Mouse (Mus musculus) limb, embryonic 11.5 days (tissue): ENCODE results near the gene Tspan12. TPM values are rescaled to one million over a fixed set of nuclear protein-coding genes. Genes with fewer than 3 reads are reported as not detected.

ENCODE experiments used
- ATAC-seq: fragments of 200-750 bp; cut with Nextera tagmentation; 2 replicates; pipeline ENCODE4 v1.8.0; 2017; ENCODE audit warnings: low read depth; ENCODE audit not compliant: insufficient number of reproducible peaks, low FRiP score, low TSS enrichment
- DNase-seq: peaks from one replicate; pipeline ENCODE4 v3.0.0-alpha.2; 2015; ENCODE audit warnings: low spot score
- H3K27ac ChIP-seq: fragments of 300-500 bp; sonication (generic); replicated peaks from 2 replicates; pipeline ENCODE4 v1.5.1; 2014; ENCODE audit warnings: low read depth, mild to moderate bottlenecking, low read length
- H3K27me3 ChIP-seq: fragments of 300-500 bp; sonication (generic); 2 replicates; pipeline ENCODE4 v1.6.1; 2014; ENCODE audit warnings: mild to moderate bottlenecking, low read length, mixed read lengths; ENCODE audit not compliant: control insufficient read depth, insufficient read depth
- H3K36me3 ChIP-seq: fragments of 300-500 bp; sonication (generic); 2 replicates; pipeline ENCODE4 v1.6.1; 2014; ENCODE audit warnings: mild to moderate bottlenecking, low read length, moderate library complexity, mixed read lengths; ENCODE audit not compliant: control insufficient read depth, insufficient read depth
- H3K4me1 ChIP-seq: fragments of 300-500 bp; sonication (generic); 2 replicates; pipeline ENCODE4 v1.6.1; 2014; ENCODE audit warnings: low read length, mixed read lengths; ENCODE audit not compliant: control insufficient read depth, insufficient read depth
- H3K4me2 ChIP-seq: fragments of 300-500 bp; sonication (generic); 2 replicates; pipeline ENCODE4 v1.6.1; 2014; ENCODE audit warnings: low read depth, mild to moderate bottlenecking, moderate library complexity; ENCODE audit not compliant: severe bottlenecking
- H3K4me3 ChIP-seq: fragments of 300-500 bp; sonication (generic); 2 replicates; pipeline ENCODE4 v1.5.1; 2014; ENCODE audit warnings: low read depth, low read length
- H3K9ac ChIP-seq: fragments of 300-500 bp; sonication (generic); 2 replicates; pipeline ENCODE4 v1.6.1; 2014; ENCODE audit warnings: mild to moderate bottlenecking, low read length
- H3K9me3 ChIP-seq: fragments of 300-500 bp; sonication (generic); 2 replicates; pipeline ENCODE4 v1.6.1; 2016; ENCODE audit warnings: low read length; ENCODE audit not compliant: control insufficient read depth
- WGBS: fragments of 180-500 bp; shearing (Covaris S2); extraction: QIAGEN DNeasy Blood & Tissue Kit; methylation state at CpG from one replicate; pipeline ENCODE4 v1.1.7; 2014; 5-methylcytosine and 5-hydroxymethylcytosine counted together
- polyA plus RNA-seq: library from polyadenylated mRNA; unstranded; fragments of >200 nt; fragmentation: Nextera tagmentation; extraction: Ambion mirVana; gene quantifications from 2 replicates; pipeline ENCODE4 v1.2.1, GENCODE M21; 2014

Tspan12 gene
- polyA plus RNA-seq, 1 experiment from 2014 or later, result 47.7 TPM

DNA sequence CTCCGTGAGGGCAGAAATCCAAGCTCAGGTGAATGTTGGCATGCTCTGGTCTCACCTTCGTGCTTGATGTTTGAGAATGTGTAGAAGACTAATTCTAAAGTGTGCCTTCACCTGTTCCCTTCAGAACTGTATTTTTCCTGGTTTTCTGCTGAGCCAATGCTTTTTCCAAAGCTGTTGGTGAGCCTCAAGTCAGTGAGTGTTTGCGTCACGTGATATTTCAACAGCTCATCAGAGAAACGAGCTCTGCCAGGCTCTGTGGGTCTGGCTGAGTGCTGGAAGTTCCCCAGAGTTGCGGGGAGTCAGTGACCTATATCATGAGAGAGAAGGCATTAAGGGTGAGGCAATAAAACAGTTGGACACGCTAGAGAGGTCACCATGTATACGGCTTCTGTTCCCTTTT, 29.0 kb downstream of the Tspan12 start:
- Histone ChIP-seq H3K9me3 (no peaks in the 10 kb centered on the region), H3K4me3 (no peak overlapping the region), H3K27ac (no peak overlapping the region), H3K9ac (no peak overlapping the region), H3K27me3 (no peaks in the 10 kb centered on the region), H3K4me1 (0 out of 2 replicates have a peak, but pooled peaks cover 2% of the 10 kb centered on the region), H3K4me2 (no peak overlapping the region), H3K36me3 (no peaks in the 10 kb centered on the region)
- WGBS, result 45% methylated on average over 8 of the region's 8 CpGs
- peak; percentile 68; the same call in 1 of the 2 replicates for ATAC-seq
- DNase-seq, result peak; percentile 43

DNA sequence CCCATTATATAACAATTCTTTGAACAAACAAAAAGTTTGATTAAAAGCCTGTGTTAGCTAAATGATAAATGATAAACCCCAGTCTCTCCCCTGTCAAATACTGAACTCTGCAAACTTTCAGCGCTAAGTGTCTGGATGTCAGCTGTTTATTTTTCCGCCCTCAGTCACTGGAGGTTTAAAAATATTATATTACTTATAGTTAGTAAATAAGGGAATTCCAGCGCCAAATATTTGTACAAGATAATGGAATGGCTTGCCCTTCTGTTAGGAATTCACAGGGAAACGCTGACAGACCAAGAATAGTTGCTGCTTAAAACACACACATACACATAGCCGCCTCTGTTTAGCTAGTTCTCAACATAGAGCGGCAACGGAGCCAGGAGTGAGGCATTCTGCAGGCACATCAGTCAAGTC, 29.6 kb downstream of the Tspan12 start:
- ATAC-seq (no peak), DNase-seq (no peak)
- Histone ChIP-seq H3K4me2 (no peak overlapping the region), H3K4me1 (0 out of 2 replicates have a peak, but pooled peaks cover 2% of the 10 kb centered on the region), H3K36me3 (no peaks in the 10 kb centered on the region), H3K27me3 (no peaks in the 10 kb centered on the region), H3K27ac (no peak overlapping the region), H3K9ac (no peak overlapping the region), H3K4me3 (no peak overlapping the region), H3K9me3 (no peaks in the 10 kb centered on the region)
- 85% methylated on average over 7 of the region's 7 CpGs for WGBS

DNA sequence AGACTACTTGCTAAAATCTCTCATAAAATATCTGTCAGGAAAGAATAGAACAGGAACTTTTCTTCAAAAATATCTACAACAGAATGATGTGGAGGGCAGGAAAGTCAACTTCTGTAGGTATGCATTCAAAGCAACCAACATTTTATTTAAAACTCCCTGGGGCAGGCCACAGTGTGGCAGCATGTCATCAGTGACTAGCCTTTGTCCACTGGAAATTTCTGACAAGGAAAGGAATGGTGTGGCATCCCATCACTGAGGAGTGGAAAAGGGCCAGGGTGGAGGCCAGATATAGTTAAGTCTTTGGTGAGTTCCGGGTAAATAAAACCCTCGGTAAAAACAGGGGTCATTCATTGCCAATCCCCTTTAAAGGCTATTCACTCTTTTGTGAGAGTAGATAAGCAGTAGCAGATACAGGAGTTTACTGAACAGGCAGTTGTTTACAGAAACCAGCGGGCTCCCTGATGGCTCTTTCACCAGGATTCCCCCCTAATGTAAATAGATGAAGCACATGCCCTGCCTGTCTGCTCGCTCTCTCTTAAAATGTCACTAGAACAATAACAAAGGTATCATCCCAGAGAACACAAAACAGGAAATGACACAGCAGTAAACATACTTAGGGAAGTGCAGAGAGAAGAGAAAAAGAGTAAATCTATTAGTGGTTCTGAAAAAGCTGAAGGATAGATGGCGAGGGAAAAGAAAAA, 34.1 kb downstream of the Tspan12 start:
- Histone ChIP-seq H3K27me3 (no peaks in the 10 kb centered on the region), H3K27ac (no peak overlapping the region), H3K9me3 (no peaks in the 10 kb centered on the region), H3K36me3 (no peaks in the 10 kb centered on the region), H3K4me2 (no peak overlapping the region), H3K4me3 (no peak overlapping the region), H3K9ac (no peak overlapping the region), H3K4me1 (no peaks in the 10 kb centered on the region)
- DNase-seq (no peak), ATAC-seq (no peak)
- WGBS, result 31% methylated on average over 5 of the region's 5 CpGs

DNA sequence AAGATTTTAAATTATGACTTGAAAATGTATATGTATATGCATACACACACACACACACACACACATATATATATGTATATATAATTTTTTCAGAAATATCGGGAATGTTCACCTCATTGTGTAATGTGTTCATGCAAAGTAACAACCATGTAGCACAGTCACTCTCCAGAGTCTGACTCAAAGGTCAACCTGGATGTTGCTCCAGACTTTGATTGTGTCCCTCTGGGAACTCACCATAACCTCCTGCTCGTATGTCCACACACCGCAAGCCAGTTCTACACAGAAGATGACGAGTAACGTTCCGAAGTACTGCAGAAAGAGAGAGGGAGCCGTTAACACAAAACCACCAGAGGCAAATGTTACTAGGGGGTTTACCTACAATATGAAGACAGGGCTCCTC, 46.3 kb downstream of the Tspan12 start:
- no peak overlapping the region for H3K4me2 ChIP-seq
- H3K36me3 ChIP-seq, result peaks cover 2% of the 10 kb centered on the region; the same call in 1 of the 2 replicates

DNA sequence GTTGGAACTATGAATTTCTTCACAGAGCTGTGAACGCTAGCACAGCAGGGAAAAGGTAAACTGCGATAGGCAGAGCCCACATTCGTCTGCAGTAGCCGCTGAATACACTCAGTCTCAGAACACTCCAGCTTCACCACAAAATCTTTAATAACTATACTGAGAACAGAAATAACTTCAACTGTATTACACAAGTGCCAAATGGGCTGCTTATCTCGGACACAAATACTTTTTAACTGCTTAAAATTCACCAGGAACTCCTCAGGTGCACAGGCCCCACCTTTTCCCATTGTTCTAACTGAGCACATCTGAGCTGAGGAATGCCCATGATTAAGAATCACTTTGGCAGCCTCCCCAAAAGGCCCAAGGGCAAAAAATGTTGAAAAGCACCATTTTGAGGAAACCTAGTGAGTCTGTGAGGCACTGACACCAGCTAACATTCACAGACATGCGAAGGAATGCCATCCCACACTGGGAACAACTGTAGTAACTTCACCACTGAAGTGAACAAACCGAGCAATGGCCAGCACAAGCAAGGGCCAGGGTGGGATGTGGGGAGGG, 47.2 kb downstream of the Tspan12 start:
- Histone ChIP-seq H3K9ac (no peak overlapping the region), H3K36me3 (peaks cover 2% of the 10 kb centered on the region; the same call in 1 of the 2 replicates), H3K27ac (no peak overlapping the region), H3K4me1 (0 out of 2 replicates have a peak, but pooled peaks cover 3% of the 10 kb centered on the region), H3K4me3 (no peak overlapping the region), H3K9me3 (no peaks in the 10 kb centered on the region; the same call in 1 of the 2 replicates), H3K27me3 (no peaks in the 10 kb centered on the region), H3K4me2 (no peak overlapping the region)
- ATAC-seq (no peak), DNase-seq (no peak)
- 80% methylated on average over 7 of the region's 7 CpGs for WGBS

More for the DNA sequence above, 46.3 kb downstream of the Tspan12 start:
- 90% methylated on average over 7 of the region's 7 CpGs for WGBS
- Histone ChIP-seq H3K4me1 (0 out of 2 replicates have a peak, but pooled peaks cover 3% of the 10 kb centered on the region), H3K27ac (no peak overlapping the region), H3K9ac (no peak overlapping the region), H3K4me3 (no peak overlapping the region), H3K27me3 (no peaks in the 10 kb centered on the region), H3K9me3 (no peaks in the 10 kb centered on the region)
- DNase-seq, result no peak
- ATAC-seq, result no peak

DNA sequence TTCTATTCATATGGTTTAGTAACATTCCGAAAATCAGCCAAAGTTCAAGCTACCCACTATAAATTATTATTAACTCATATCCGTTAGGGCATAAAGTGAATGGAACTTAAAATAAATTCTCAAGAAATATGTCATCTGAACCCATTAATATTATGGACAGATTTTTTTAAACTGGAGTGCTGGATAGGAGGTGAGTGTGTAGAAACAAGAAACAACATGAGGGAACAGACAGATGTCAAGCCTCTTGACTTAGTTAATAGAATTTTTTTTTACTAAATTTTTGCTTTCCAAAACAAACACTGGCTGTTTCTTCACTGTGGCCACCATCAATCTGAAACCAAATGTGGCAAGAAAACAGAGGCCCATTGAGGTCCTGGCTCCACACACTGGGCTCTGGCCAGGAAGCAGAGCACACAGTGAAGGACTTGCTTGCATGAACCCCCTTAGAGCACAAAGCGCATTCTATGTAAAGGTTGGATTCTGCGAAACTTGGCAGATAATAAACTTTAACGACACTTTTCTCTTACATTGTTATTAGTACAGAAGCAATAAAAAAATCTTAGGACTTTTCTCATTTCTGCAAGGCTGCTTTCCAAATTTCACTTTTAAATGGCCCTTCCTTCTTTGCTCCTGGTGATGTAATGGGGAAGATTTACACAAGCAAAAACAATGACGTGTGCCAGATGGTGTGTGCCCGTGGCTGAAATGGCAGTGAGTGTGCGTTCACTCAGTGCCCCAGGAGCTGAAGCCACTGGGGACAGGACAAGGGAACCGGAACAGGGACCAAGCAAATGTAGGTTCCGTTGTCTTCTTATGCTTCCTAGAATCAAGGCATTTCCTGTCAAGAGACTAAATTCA, 48.6 kb downstream of the Tspan12 start:
- Histone ChIP-seq H3K9me3 (no peaks in the 10 kb centered on the region; the same call in 1 of the 2 replicates), H3K4me1 (0 out of 2 replicates have a peak, but pooled peaks cover 3% of the 10 kb centered on the region), H3K4me2 (no peak overlapping the region), H3K36me3 (peaks cover 2% of the 10 kb centered on the region; the same call in 1 of the 2 replicates), H3K27me3 (no peaks in the 10 kb centered on the region), H3K9ac (no peak overlapping the region), H3K4me3 (no peak overlapping the region), H3K27ac (peak overlapping the region; percentile 60)
- ATAC-seq (peak; percentile 84), DNase-seq (peak; percentile 29)
- WGBS, result 69% methylated on average over 10 of the region's 10 CpGs

DNA sequence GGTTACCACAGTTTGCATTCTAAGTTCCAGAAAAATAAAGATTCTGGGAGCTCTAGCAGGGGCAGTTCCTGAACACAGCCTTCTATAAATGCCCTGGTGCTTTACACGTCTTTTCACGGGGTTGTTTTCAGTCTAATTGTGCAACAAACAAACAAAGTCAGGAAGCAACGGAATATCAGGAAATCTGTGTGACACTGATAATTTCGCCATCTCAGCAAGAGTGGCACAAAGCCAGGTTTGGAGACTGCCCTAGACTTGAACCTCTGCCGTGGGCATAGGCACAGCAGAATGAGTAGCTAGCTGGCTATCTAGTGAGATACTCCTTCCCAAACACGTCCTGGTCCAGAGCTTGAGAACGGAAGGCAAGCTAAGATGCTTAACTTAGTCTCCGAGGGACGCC, 53.7 kb downstream of the Tspan12 start:
- Histone ChIP-seq H3K4me1 (no peaks in the 10 kb centered on the region), H3K9ac (no peak overlapping the region), H3K4me3 (no peak overlapping the region), H3K27ac (no peak overlapping the region), H3K9me3 (no peaks in the 10 kb centered on the region; the same call in 1 of the 2 replicates), H3K27me3 (no peaks in the 10 kb centered on the region), H3K4me2 (no peak overlapping the region), H3K36me3 (no peaks in the 10 kb centered on the region)
- DNase-seq, result no peak
- 92% methylated on average over 9 of the region's 9 CpGs for WGBS
- ATAC-seq, result no peak

DNA sequence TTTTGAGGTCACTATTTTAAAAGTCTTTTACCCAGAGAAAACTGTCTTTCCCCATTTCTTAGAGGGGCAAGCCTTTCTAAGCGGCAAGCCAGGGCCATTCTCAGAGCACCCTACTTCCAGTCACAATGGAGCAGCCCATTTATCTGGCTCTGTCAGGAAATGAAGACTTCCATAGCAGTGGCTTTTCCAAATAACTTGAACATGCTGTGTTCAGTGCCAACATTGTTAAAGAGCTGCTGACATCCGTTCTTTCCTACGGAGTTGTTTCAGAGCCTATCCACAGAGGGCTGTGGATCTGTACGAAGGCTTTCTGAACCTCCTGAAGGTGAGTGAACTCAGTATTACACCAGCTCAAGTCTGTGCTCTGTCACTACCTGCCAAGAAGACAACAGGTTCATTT, 55.2 kb downstream of the Tspan12 start:
- WGBS, result 91% methylated on average over 4 of the region's 4 CpGs
- Histone ChIP-seq H3K9me3 (no peaks in the 10 kb centered on the region; the same call in 1 of the 2 replicates), H3K9ac (no peak overlapping the region), H3K4me1 (no peaks in the 10 kb centered on the region), H3K4me3 (no peak overlapping the region), H3K4me2 (no peak overlapping the region), H3K27ac (no peak overlapping the region), H3K27me3 (no peaks in the 10 kb centered on the region), H3K36me3 (no peaks in the 10 kb centered on the region)
- DNase-seq (no peak), ATAC-seq (no peak)
